Mouse (Mus musculus) heart, embryonic 11.5 days (tissue): ENCODE results near the gene Tgfb1. TPM values are rescaled to one million over a fixed set of nuclear protein-coding genes. Genes with fewer than 3 reads are reported as not detected.

ENCODE experiments used
- ATAC-seq: fragments of 200-750 bp; cut with Nextera tagmentation; replicated peaks from 2 replicates; pipeline ENCODE4 v1.8.0; 2017; ENCODE audit warnings: moderate library complexity; ENCODE audit not compliant: insufficient number of reproducible peaks, low FRiP score, low TSS enrichment
- H3K27ac ChIP-seq: fragments of 300-500 bp; sonication (generic); 2 replicates; pipeline ENCODE4 v1.5.1; 2014; ENCODE audit warnings: mild to moderate bottlenecking, low read depth, low read length
- H3K27me3 ChIP-seq: fragments of 300-500 bp; sonication (generic); 2 replicates; pipeline ENCODE4 v1.6.1; 2014; ENCODE audit warnings: mild to moderate bottlenecking, low read length, mixed read lengths; ENCODE audit not compliant: control insufficient read depth, insufficient read depth
- H3K36me3 ChIP-seq: fragments of 300-500 bp; sonication (generic); 2 replicates; pipeline ENCODE4 v1.6.1; 2014; ENCODE audit warnings: mild to moderate bottlenecking, low read length, moderate library complexity, mixed read lengths; ENCODE audit not compliant: control insufficient read depth, insufficient read depth
- H3K4me1 ChIP-seq: fragments of 300-500 bp; sonication (generic); 2 replicates; pipeline ENCODE4 v1.6.1; 2014; ENCODE audit warnings: low read length; ENCODE audit not compliant: control insufficient read depth, insufficient read depth
- H3K4me2 ChIP-seq: fragments of 300-500 bp; sonication (generic); 2 replicates; pipeline ENCODE4 v1.6.1; 2014; ENCODE audit warnings: mild to moderate bottlenecking, moderate library complexity
- H3K4me3 ChIP-seq: fragments of 300-500 bp; sonication (generic); 2 replicates; pipeline ENCODE4 v1.5.1; 2014; ENCODE audit warnings: low read depth, low read length
- H3K9ac ChIP-seq: fragments of 300-500 bp; sonication (generic); 2 replicates; pipeline ENCODE4 v1.6.1; 2014; ENCODE audit warnings: mild to moderate bottlenecking, low read depth, low read length, moderate library complexity
- H3K9me3 ChIP-seq: fragments of 300-500 bp; sonication (generic); replicated peaks from 2 replicates; pipeline ENCODE4 v1.6.1; 2016; ENCODE audit warnings: low read length; ENCODE audit not compliant: control insufficient read depth
- WGBS: fragments of 180-500 bp; shearing (Covaris S2); extraction: QIAGEN DNeasy Blood & Tissue Kit; methylation state at CpG from one replicate; pipeline ENCODE4 v1.1.7; 2014; ENCODE audit not compliant: insufficient replicate concordance; 5-methylcytosine and 5-hydroxymethylcytosine counted together
- polyA plus RNA-seq: library from polyadenylated mRNA; unstranded; fragments of >200 nt; fragmentation: Nextera tagmentation; extraction: Ambion mirVana; gene quantifications from 2 replicates; pipeline ENCODE4 v1.2.1, GENCODE M21; 2014

The Tgfb1 gene
- polyA plus RNA-seq, 1 experiment from 2014 or later: 3.6 TPM

DNA sequence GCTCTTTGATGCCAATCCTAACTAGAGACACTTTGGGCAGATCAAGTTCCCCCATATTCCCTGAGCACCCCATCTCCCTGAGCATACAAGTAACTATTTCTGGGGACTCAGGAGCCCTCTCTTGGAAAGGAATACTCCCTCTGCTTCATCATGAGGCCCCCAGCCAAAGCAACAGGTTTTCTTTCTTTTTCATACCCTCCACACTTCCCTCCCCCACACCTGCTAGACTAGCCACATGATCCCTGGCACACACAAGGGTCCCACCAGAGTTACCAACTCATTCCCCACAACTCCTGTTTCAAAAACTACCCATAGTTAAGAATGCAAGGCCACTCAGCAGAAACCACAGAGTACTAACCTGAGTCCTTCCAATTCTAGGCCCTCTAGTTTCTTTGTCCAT lies 66.3 kb downstream of the Tgfb1 start:
- no peak for ATAC-seq
- no peak overlapping the region for H3K27ac ChIP-seq
- H3K36me3 ChIP-seq: peaks cover 27% of the 10 kb centered on the region
- peak overlapping the region; percentile 93 for H3K4me3 ChIP-seq
- peaks cover 16% of the 10 kb centered on the region for H3K4me1 ChIP-seq
- H3K9ac ChIP-seq: peak overlapping the region; percentile 96
- H3K9me3 ChIP-seq: no peaks in the 10 kb centered on the region
- H3K27me3 ChIP-seq: no peaks in the 10 kb centered on the region
- peak overlapping the region; percentile 88 for H3K4me2 ChIP-seq

DNA sequence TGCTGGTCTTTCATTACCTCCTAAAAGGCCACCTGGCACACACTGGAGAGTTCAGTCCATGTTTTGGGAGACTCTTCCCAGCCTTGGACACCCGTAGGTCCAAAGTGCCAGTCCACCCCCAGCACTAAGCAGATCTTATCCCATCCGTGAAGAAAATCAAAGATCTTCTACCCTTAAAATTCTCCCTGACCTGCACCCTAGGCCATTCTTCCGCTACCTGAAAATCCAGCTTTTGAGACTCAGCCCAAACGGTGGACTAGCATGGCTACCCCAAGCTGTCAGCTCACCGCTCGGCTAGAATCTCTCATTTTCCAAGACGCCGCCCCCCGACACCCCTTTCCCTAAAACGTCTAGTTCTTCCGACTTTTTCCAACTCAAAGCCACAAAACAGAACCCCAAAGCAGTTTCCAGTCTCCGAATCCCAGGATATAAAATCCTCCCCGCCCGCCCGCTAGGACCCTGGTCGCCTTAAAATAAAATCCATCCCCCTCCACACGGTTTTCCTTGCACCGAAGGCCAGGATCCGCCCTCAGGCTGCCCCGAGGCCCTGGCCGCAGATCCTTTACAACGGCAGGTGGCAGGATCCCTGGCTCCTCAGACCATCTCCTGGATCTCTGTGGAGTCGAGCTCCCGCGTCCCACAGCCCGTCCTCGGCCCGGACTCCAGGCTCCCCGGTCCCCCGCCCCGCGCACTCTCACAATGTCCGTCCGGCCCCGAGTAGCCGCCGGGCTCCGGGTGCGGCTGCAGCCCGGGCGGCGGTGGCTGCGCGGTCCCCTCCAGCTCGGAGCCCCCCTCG lies 67.0 kb downstream of the Tgfb1 start:
- peaks cover 16% of the 10 kb centered on the region for H3K4me1 ChIP-seq
- no peaks in the 10 kb centered on the region for H3K27me3 ChIP-seq
- peak overlapping the region; percentile 90 for H3K27ac ChIP-seq
- H3K9me3 ChIP-seq: no peaks in the 10 kb centered on the region
- H3K4me2 ChIP-seq: peak overlapping the region; percentile 88
- WGBS: 1% methylated on average over 46 of the region's 46 CpGs
- peak overlapping the region; percentile 93 for H3K4me3 ChIP-seq
- peaks cover 20% of the 10 kb centered on the region for H3K36me3 ChIP-seq
- no peak for ATAC-seq
- H3K9ac ChIP-seq: peak overlapping the region; percentile 96

DNA sequence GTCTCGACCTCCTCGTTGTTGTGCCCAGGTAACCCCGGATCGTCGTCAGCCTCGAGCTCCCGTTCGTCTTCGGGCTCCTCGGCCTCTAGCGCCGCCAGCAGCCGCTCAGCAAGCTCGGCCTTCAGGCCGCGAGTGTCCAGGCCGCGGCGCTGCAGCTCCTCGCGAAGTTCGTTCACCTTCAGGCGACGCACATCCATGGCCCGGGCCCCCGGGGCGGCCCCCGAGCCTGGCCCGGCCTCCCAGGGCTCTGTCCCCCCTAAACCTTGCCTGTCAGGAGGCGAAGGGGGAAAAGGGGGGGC lies 67.6 kb downstream of the Tgfb1 start:
- peak overlapping the region; percentile 93 for H3K4me3 ChIP-seq
- no peaks in the 10 kb centered on the region for H3K9me3 ChIP-seq
- no peak for ATAC-seq
- H3K27me3 ChIP-seq: no peaks in the 10 kb centered on the region
- H3K36me3 ChIP-seq: peaks cover 14% of the 10 kb centered on the region
- H3K4me2 ChIP-seq: peak overlapping the region; percentile 88
- peaks cover 16% of the 10 kb centered on the region for H3K4me1 ChIP-seq
- peak overlapping the region; percentile 96 for H3K9ac ChIP-seq
- under 1% methylated on average over 28 of the region's 30 CpGs for WGBS
- H3K27ac ChIP-seq: peak overlapping the region; percentile 90

Other genes with a start within 250 kb of the Tgfb1 start
- 1.9 and 2.3 TPM in 2 replicates for gene Ceacam1, start 209.4 kb upstream of the Tgfb1 start, polyA plus RNA-seq
- gene Ceacam2, start 147.1 kb upstream of the Tgfb1 start, polyA plus RNA-seq: not detected in 2 replicates
- gene Erich4, start 71.1 kb upstream of the Tgfb1 start, polyA plus RNA-seq: not detected in 2 replicates
- 52.3 and 60.3 TPM in 2 replicates for gene Dmac2, start 67.6 kb upstream of the Tgfb1 start, polyA plus RNA-seq
- gene B3gnt8, start 60.3 kb upstream of the Tgfb1 start, polyA plus RNA-seq: 2.5 and 4.0 TPM in 2 replicates
- 41.4 and 45.7 TPM in 2 replicates for gene Bckdha, start 28.0 kb upstream of the Tgfb1 start, polyA plus RNA-seq
- 40.4 and 44.8 TPM in 2 replicates for gene Exosc5, start 27.8 kb upstream of the Tgfb1 start, polyA plus RNA-seq
- 1.2 and 2.0 TPM in 2 replicates for gene Tmem91, start 11.8 kb upstream of the Tgfb1 start, polyA plus RNA-seq
- 28.0 and 29.5 TPM in 2 replicates for gene B9d2, start 6.2 kb upstream of the Tgfb1 start, polyA plus RNA-seq
- gene Ccdc97, start 32.1 kb downstream of the Tgfb1 start, polyA plus RNA-seq: 25.5 and 25.6 TPM in 2 replicates
- 47.7 and 53.3 TPM in 2 replicates for gene Hnrnpul1, start 67.8 kb downstream of the Tgfb1 start, polyA plus RNA-seq
- 53.6 and 54.5 TPM in 2 replicates for gene Axl, start 101.7 kb downstream of the Tgfb1 start, polyA plus RNA-seq
- gene Cyp2s1, start 129.9 kb downstream of the Tgfb1 start, polyA plus RNA-seq: 4.0 and 5.5 TPM in 2 replicates
- gene Cyp2b10, start 210.6 kb downstream of the Tgfb1 start, polyA plus RNA-seq: not detected in 2 replicates